Mouse (Mus musculus): ENCODE data around the gene Oosp2. TPM values are rescaled to one million over a fixed set of nuclear protein-coding genes. Genes with fewer than 3 reads are reported as not detected.

The Oosp2 gene
- polyA plus RNA-seq, 1 experiment from 2014 or later: not detected

DNA sequence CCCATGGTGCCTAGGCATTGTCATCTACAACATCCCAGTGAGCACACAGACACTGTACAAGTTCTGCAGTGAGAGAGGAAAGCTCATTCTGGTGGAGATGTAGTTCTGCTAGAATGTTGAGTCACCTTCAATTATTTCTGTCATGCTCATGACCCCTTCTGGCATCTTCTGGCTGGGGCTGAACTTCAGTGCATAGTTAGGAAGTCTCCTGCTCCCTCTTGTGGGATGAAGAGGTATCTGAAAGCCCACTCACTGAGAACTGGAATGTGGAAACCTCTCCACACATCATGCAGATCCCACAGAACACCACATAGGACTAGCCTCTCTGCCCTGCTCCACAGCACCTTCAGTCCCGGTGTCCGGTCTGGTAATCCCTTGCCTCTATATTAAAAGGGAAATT is 58.3 kb downstream of the Oosp2 start:
- H3K9me3 ChIP-seq: no peaks in the 10 kb centered on the region
- 93% methylated on average over 2 of the region's 2 CpGs for WGBS
- H3K36me3 ChIP-seq: no peaks in the 10 kb centered on the region
- no peaks in the 10 kb centered on the region for H3K27me3 ChIP-seq
- H3K27ac ChIP-seq: no peak overlapping the region
- no peak overlapping the region for H3K4me3 ChIP-seq
- 0 out of 2 replicates have a peak, but pooled peaks have one; percentile 42 for ATAC-seq (ENCODE audit: borderline replicate concordance, extremely low read depth, low FRiP score, low TSS enrichment)
- H3K4me1 ChIP-seq: no peaks in the 10 kb centered on the region
- no peak overlapping the region for H3K4me2 ChIP-seq
- no peak overlapping the region for H3K9ac ChIP-seq

- H3K27ac ChIP-seq: no peak overlapping the region
- no peak overlapping the region for H3K4me2 ChIP-seq
- ATAC-seq (ENCODE audit: borderline replicate concordance, extremely low read depth, low FRiP score, low TSS enrichment): no peak
- no peak overlapping the region for H3K4me3 ChIP-seq
- WGBS: 82% methylated on average over 3 of the region's 3 CpGs
- H3K36me3 ChIP-seq: no peaks in the 10 kb centered on the region
- no peaks in the 10 kb centered on the region for H3K27me3 ChIP-seq
- no peaks in the 10 kb centered on the region for H3K9me3 ChIP-seq
- no peaks in the 10 kb centered on the region for H3K4me1 ChIP-seq
- H3K9ac ChIP-seq: no peak overlapping the region
Observed at GRCm38 (mm10) chr19:11601349-11601748, 59.0 kb downstream of the Oosp2 start.

Other genes starting within 250 kb of the Oosp2 start
- 0.04 and 0.69 TPM in 2 replicates for gene Ms4a4b, start 217.0 kb downstream of the Oosp2 start, polyA plus RNA-seq (2015; fragmentation: Nextera tagmentation; extraction: Ambion mirVana)
- gene Ms4a6c, start 191.2 kb downstream of the Oosp2 start, polyA plus RNA-seq (2015; fragmentation: Nextera tagmentation; extraction: Ambion mirVana): 6.0 and 7.9 TPM in 2 replicates
- 0.22 TPM in 1 of 2 replicates, not detected in the other for gene Gm8369, start 174.6 kb downstream of the Oosp2 start, polyA plus RNA-seq (2015; fragmentation: Nextera tagmentation; extraction: Ambion mirVana)
- 4.9 and 7.1 TPM in 2 replicates for gene Ms4a6b, start 144.0 kb downstream of the Oosp2 start, polyA plus RNA-seq (2015; fragmentation: Nextera tagmentation; extraction: Ambion mirVana)
- gene Ms4a4d, start 123.8 kb downstream of the Oosp2 start, polyA plus RNA-seq (2015; fragmentation: Nextera tagmentation; extraction: Ambion mirVana): 1.2 and 1.4 TPM in 2 replicates
- gene Ms4a6d, start 55.7 kb downstream of the Oosp2 start, polyA plus RNA-seq (2015; fragmentation: Nextera tagmentation; extraction: Ambion mirVana): 4.6 and 6.4 TPM in 2 replicates
- gene Ms4a2, start 36.8 kb downstream of the Oosp2 start, polyA plus RNA-seq (2015; fragmentation: Nextera tagmentation; extraction: Ambion mirVana): 0.17 and 0.23 TPM in 2 replicates
- 0.19 TPM in 1 of 2 replicates, not detected in the other for gene Ms4a3, start 19.7 kb downstream of the Oosp2 start, polyA plus RNA-seq (2015; fragmentation: Nextera tagmentation; extraction: Ambion mirVana)
- not detected in 2 replicates for gene Oosp1, start 30.6 kb upstream of the Oosp2 start, polyA plus RNA-seq (2015; fragmentation: Nextera tagmentation; extraction: Ambion mirVana)
- not detected in 2 replicates for gene Oosp3, start 36.5 kb upstream of the Oosp2 start, polyA plus RNA-seq (2015; fragmentation: Nextera tagmentation; extraction: Ambion mirVana)
- 0.70 and 0.71 TPM in 2 replicates for gene Gif, start 87.0 kb upstream of the Oosp2 start, polyA plus RNA-seq (2015; fragmentation: Nextera tagmentation; extraction: Ambion mirVana)
- 45.7 and 46.2 TPM in 2 replicates for gene Mrpl16, start 109.8 kb upstream of the Oosp2 start, polyA plus RNA-seq (2015; fragmentation: Nextera tagmentation; extraction: Ambion mirVana)
- gene Stx3, start 158.8 kb upstream of the Oosp2 start, polyA plus RNA-seq (2015; fragmentation: Nextera tagmentation; extraction: Ambion mirVana): 17.0 and 17.6 TPM in 2 replicates
- gene Olfr1417, start 178.7 kb upstream of the Oosp2 start, polyA plus RNA-seq (2015; fragmentation: Nextera tagmentation; extraction: Ambion mirVana): not detected in 2 replicates
- not detected in 2 replicates for gene Olfr1418, start 200.5 kb upstream of the Oosp2 start, polyA plus RNA-seq (2015; fragmentation: Nextera tagmentation; extraction: Ambion mirVana)
- gene Olfr1419, start 214.5 kb upstream of the Oosp2 start, polyA plus RNA-seq (2015; fragmentation: Nextera tagmentation; extraction: Ambion mirVana): not detected in 2 replicates
- 0.10 TPM in 1 of 2 replicates, not detected in the other for gene Olfr1420, start 226.0 kb upstream of the Oosp2 start, polyA plus RNA-seq (2015; fragmentation: Nextera tagmentation; extraction: Ambion mirVana)